ENCODE assay signal across 8 mouse cellular contexts in the genomic region with DNA sequence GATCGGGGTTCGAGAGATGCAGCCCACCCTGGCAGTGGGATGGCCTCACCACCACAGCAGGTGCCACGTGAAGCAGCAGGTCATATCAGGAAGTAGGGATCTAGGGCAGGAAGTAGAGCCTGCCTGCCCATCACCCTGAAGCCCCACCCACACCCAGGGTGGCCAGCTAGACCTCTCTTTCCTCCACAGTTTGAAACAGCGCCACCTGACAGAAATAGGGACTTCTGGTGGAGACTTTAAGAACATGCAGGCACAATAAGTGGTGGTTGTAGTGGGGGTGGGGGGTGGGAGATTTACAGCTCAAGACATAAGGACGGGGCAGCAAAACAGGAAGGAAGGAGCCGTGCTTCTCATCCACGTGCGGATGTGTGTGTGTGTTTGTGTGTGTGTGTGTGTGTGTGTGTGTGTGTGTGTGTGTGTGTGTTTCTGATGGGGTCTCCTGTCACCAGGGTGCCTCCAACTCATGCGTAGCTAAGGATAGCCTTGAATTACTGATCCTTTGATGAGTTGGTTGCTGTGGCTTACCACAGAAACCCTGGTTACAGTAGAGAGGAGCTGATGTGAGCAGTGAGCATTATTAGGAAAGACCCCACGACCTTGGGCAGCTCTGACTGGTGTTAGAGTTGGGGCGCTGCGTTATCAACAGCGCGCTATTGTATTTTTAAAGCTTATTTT. TPM values are rescaled to one million over a fixed set of nuclear protein-coding genes. Genes with fewer than 3 reads are reported as not detected.
A peak's percentile ranks its signal among the peaks of the same experiment; 100 is the strongest.
DNase-seq lines count a peak whose midpoint lies in the region; ATAC-seq and TF ChIP-seq lines count a peak whose summit lies in the region.

No protein-coding gene starts in this region.

- no peaks in the 10 kb centered on the region for H3K27me3 ChIP-seq in kidney, postnatal 0 days (ENCODE audit: insufficient read depth, low read length)
- H3K27me3 ChIP-seq in midbrain, embryonic 10.5 days (ENCODE audit: low read depth, poor library complexity, severe bottlenecking), result no peaks in the 10 kb centered on the region
- no peaks in the 10 kb centered on the region for H3K27me3 ChIP-seq in midbrain, embryonic 15.5 days (replicated peaks)

- peak; percentile 46; the same call in 1 of the 2 replicates for ATAC-seq in kidney, postnatal 0 days (replicated peaks; ENCODE audit: low FRiP score, low read depth)
- ATAC-seq in midbrain, embryonic 15.5 days (replicated peaks), result no peak

- H3K36me3 ChIP-seq in kidney, postnatal 0 days (ENCODE audit: insufficient read depth, low read length), result no peaks in the 10 kb centered on the region
- no peaks in the 10 kb centered on the region for H3K36me3 ChIP-seq in midbrain, embryonic 10.5 days
- H3K36me3 ChIP-seq in midbrain, embryonic 15.5 days (replicated peaks), result no peaks in the 10 kb centered on the region

- TF ChIP-seq CTCF in kidney, postnatal 0 days (IDR thresholded peaks at IDR 0.05; ENCODE audit: low read depth), result peak; percentile 55

- H3K4me2 ChIP-seq in kidney, postnatal 0 days (ENCODE audit: low read length), result peak overlapping the region; percentile 33
- no peak overlapping the region for H3K4me2 ChIP-seq in midbrain, embryonic 15.5 days

- H3K9me3 ChIP-seq in kidney, postnatal 0 days (replicated peaks; ENCODE audit: low read length), result no peaks in the 10 kb centered on the region
- no peaks in the 10 kb centered on the region for H3K9me3 ChIP-seq in midbrain, embryonic 10.5 days (replicated peaks)
- no peaks in the 10 kb centered on the region for H3K9me3 ChIP-seq in midbrain, embryonic 15.5 days

- H3K9ac ChIP-seq in kidney, postnatal 0 days (ENCODE audit: low read depth, low read length), result no peak overlapping the region
- H3K9ac ChIP-seq in midbrain, embryonic 15.5 days, result no peak overlapping the region

- DNase-seq in kidney, postnatal 0 days (ENCODE audit: low spot score), result peak; percentile 77
- no peak for DNase-seq in kidney, postnatal 25 days
- peak; percentile 68 for DNase-seq in c-Kit-positive CD71-negative TER-119-negative erythroid progenitor cells, embryonic 14.5 days (ENCODE audit: low read depth)
- DNase-seq in lung, postnatal 14 days, result peak; percentile 27
- peak; percentile 49 to 57 for DNase-seq in thymus, postnatal 10 days (ENCODE audit: low spot score in 2 of 2)
- DNase-seq in urinary bladder, postnatal 14 days (ENCODE audit: low spot score), result no peak
- no peak for DNase-seq in midbrain, embryonic 10.5 days (ENCODE audit: low spot score)

- H3K4me1 ChIP-seq in kidney, postnatal 0 days (replicated peaks; ENCODE audit: insufficient read depth, low read length), result peaks cover 7% of the 10 kb centered on the region; the same call in 1 of the 2 replicates
- H3K4me1 ChIP-seq in midbrain, embryonic 10.5 days, result peaks cover 20% of the 10 kb centered on the region
- no peaks in the 10 kb centered on the region; the same call in 1 of the 2 replicates for H3K4me1 ChIP-seq in midbrain, embryonic 15.5 days

- H3K27ac ChIP-seq in kidney, postnatal 0 days, result no peak overlapping the region
- H3K27ac ChIP-seq in midbrain, embryonic 10.5 days (replicated peaks), result no peak overlapping the region
- H3K27ac ChIP-seq in midbrain, embryonic 15.5 days, result no peak overlapping the region

- WGBS in kidney, postnatal 0 days, result 46% methylated on average over 14 of the region's 14 CpGs
- 67% methylated on average over 14 of the region's 14 CpGs for WGBS in midbrain, embryonic 10.5 days
- 63% methylated on average over 14 of the region's 14 CpGs for WGBS in midbrain, embryonic 15.5 days

- no peak overlapping the region for H3K4me3 ChIP-seq in kidney, postnatal 0 days (replicated peaks; ENCODE audit: low read depth, low read length)
- H3K4me3 ChIP-seq in midbrain, embryonic 10.5 days, result no peak overlapping the region
- H3K4me3 ChIP-seq in midbrain, embryonic 15.5 days, result no peak overlapping the region

RNA-seq across cellular contexts. Expression of gene Bak1, which starts 16.7 kb away (rescaled TPM):
- 6.3 and 6.7 TPM in 2 replicates for polyA plus RNA-seq in kidney, postnatal 0 days (2015; fragmentation: Nextera tagmentation; extraction: Ambion mirVana)
- polyA plus RNA-seq in midbrain, embryonic 10.5 days (2016; fragmentation: Nextera tagmentation; extraction: Ambion mirVana), result 2.8 and 3.4 TPM in 2 replicates
- 3.5 and 4.2 TPM in 2 replicates for polyA plus RNA-seq in midbrain, embryonic 15.5 days (2015; fragmentation: Nextera tagmentation; extraction: Ambion mirVana)

RNA-seq across cellular contexts. Expression of gene Zbtb9, which starts 39.2 kb away (rescaled TPM):
- 11.1 and 12.1 TPM in 2 replicates for polyA plus RNA-seq in kidney, postnatal 0 days (2015; fragmentation: Nextera tagmentation; extraction: Ambion mirVana)
- polyA plus RNA-seq in midbrain, embryonic 10.5 days (2016; fragmentation: Nextera tagmentation; extraction: Ambion mirVana), result 18.6 and 18.8 TPM in 2 replicates
- polyA plus RNA-seq in midbrain, embryonic 15.5 days (2015; fragmentation: Nextera tagmentation; extraction: Ambion mirVana), result 15.4 and 16.9 TPM in 2 replicates

RNA-seq across cellular contexts. Expression of gene Itpr3, which starts 45.0 kb away (rescaled TPM):
- polyA plus RNA-seq in kidney, postnatal 0 days (2015; fragmentation: Nextera tagmentation; extraction: Ambion mirVana), result 4.1 and 4.2 TPM in 2 replicates
- polyA plus RNA-seq in midbrain, embryonic 10.5 days (2016; fragmentation: Nextera tagmentation; extraction: Ambion mirVana), result 1.0 and 1.3 TPM in 2 replicates
- 0.78 and 0.80 TPM in 2 replicates for polyA plus RNA-seq in midbrain, embryonic 15.5 days (2015; fragmentation: Nextera tagmentation; extraction: Ambion mirVana)

Comparison
In these comparisons a context has a peak if more than half of its experiments do, and no peak if none do; other contexts are left out.
1. DNase-seq: peak in kidney, postnatal 0 days (single experiment), c-Kit-positive CD71-negative TER-119-negative erythroid progenitor cells, embryonic 14.5 days (single experiment), lung, postnatal 14 days (single experiment) and thymus, postnatal 10 days (2 of 2); none in kidney, postnatal 25 days (0 of 2), urinary bladder, postnatal 14 days (single experiment) and midbrain, embryonic 10.5 days (single experiment).